Mouse (Mus musculus) inflammation-experienced regulatory T-cells, adult 6 months (primary cell): ENCODE measurements around the gene Ap5b1. TPM values are rescaled to one million over a fixed set of nuclear protein-coding genes. Genes with fewer than 3 reads are reported as not detected.

ENCODE experiments used
- ATAC-seq: one replicate; pipeline ENCODE4 v1.8.0; 2017
- polyA plus RNA-seq, 3 experiments: library from polyadenylated mRNA; unstranded; fragments of 100-300 nt; shearing (Covaris generic); gene quantifications; one replicate each; pipeline ENCODE4 v1.2.1; 2017

Ap5b1 gene
- polyA plus RNA-seq, result 1 to 10 TPM; 5.8 to 7.4 (median 6.5) TPM

GRCm38 (mm10) chr19:5567534-5568469, at the start of gene Ap5b1:
Gene Ap5b1 (plus strand): TSS chr19:5568025.
- peak; percentile 70 for ATAC-seq

GRCm38 (mm10) chr19:5518721-5519120, 49.1 kb upstream of the Ap5b1 start:
- no peak for ATAC-seq

GRCm38 (mm10) chr19:5525204-5525603, 42.6 kb upstream of the Ap5b1 start:
- ATAC-seq, result no peak

DNA sequence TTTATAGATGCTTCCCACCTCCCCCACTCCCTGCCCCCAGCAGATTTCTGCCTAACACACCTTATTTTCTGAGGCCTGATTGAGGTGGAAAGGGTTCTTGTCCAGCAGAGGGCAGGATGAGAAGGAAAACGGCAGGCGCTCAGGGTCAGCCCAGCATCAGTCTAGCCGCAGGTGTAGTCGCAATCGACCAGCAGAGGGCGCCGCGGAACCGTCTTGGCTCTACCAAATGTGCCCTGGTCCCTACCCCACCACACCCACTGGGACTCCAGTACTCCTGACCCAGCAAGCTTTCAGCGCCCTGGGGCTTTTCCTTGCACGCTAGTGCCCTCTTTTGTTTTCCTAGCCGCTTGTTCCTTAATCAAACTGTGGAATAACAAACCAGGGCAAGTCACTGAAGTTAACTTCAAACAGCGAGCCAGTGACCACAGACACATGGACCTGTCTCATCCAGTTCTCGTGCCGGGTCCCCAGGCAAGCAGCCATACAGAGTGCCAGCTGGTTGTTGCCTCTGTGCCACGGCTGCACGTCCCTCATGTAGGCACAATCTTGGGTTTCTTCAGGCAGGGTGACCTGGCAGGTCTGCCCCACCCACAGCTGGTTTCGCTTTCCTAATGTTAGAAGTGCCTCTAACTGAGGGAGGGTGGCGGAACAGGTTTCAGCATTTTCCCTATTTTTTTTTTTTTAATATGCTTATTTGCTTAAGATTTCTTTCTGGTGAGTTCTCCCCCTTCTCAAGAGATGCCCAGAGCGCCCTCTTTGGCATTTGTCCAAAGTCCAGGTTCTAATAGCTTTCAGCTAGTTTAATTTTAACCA, 38.3 kb upstream of the Ap5b1 start:
- peak; percentile 64 for ATAC-seq

- no peak for ATAC-seq
These were observed 37.7 kb upstream of the Ap5b1 start for GRCm38 (mm10) chr19:5530138-5530524.

- peak; percentile 97 for ATAC-seq
These were observed 35.3 kb upstream of the Ap5b1 start for GRCm38 (mm10) chr19:5532520-5532919.

DNA sequence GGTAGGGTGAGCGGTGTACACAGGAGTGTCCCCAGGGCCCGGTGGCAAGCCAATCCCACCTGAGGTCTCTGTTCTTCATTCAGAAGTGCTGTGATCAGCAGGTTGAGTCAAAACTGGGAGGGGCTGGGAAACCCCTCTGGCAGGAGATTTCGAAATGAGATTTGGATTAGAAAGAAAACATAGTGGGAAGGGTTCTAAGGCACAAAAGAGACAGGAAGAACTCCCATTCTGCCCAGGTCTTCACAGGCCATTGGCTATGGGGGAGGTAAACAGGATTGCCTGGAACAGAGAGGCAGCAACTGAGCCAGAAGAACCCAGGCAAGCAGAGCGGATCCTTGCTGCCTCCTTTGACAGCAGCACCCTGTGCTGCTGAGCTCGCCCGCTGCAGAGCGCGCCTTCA, 29.0 kb upstream of the Ap5b1 start:
- no peak for ATAC-seq

DNA sequence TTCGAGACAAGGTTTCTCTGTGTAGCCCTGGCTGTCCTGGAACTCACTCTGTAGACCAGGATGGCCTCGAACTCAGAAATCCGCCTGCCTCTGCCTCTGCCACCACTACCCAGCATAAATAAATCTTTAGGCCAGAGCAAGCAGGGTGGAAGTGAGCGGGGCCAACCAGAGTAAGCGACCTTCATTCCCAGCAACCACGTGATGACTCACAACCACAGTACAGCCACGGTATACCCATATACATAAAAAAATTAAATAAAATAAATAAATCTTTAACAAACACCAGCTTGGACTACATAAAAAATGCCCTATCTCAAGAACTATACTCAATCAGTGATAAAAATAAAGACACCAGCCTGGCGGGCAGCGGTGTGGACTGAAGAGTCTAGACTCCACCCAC, 24.5 kb upstream of the Ap5b1 start:
- no peak for ATAC-seq

GRCm38 (mm10) chr19:5544031-5544430, 23.8 kb upstream of the Ap5b1 start:
- no peak for ATAC-seq

GRCm38 (mm10) chr19:5547471-5548056, 20.3 kb upstream of the Ap5b1 start:
- no peak for ATAC-seq

DNA sequence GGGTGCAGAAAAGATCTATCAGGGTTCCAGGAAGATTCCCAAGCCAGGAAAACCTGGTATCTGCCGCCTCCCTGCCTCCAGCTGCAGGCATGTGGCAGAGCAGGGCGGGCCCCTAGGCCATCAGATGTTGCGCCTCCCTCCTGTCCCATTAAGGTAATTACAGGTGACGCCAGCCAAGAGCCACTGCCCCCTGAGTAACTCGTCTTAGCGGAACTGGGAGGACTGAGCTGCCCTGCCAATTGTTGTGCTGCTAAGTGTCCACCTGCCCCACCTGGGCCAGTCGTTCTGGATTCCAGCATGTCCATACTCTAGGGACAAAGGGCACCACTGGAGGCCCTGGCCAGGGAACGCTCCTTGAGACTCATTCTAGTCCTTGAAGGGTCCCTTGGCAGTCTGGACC, 14.0 kb upstream of the Ap5b1 start:
- no peak for ATAC-seq

DNA sequence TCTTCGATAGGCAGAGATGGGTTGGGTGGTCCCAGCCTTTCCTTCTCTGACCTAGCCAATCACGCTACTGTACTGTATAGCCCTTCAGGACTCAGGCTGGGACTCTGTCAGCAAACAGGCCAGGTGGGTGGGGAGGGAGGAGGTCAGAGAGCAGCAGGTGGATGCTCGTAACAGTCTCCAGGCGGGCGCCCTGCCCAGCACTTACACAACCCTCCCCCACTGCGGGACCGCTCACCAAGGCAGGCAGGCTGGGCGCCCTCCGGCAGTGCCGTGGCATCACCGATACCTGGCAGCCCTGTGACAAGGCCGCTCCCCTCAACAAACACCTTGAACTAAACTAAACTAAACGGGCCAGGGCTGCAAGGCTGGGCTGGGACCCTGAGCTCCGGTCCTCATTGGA, 13.6 kb upstream of the Ap5b1 start:
- ATAC-seq, result no peak

- ATAC-seq, result no peak
These were observed 9.7 kb upstream of the Ap5b1 start for GRCm38 (mm10) chr19:5558169-5558568.

DNA sequence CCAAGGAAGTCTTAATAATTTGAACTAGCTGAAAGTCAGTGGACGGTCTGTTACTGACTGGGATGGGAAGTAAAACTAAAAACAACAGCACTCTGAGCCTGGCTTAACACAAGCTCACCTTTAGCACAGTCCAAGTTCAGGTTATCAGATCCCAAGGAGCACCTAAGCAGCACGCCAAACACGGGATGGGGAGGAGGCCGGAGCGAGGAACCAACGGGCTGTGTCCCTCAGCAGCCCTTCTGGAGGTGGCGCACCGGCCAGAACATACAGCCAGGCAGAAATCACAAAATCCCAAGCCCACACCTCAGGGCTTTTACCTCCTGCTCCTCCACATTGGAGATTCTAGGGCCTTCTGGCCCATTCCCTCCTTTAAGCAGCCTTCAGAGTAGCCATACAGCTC, 9.1 kb upstream of the Ap5b1 start:
- no peak for ATAC-seq

DNA sequence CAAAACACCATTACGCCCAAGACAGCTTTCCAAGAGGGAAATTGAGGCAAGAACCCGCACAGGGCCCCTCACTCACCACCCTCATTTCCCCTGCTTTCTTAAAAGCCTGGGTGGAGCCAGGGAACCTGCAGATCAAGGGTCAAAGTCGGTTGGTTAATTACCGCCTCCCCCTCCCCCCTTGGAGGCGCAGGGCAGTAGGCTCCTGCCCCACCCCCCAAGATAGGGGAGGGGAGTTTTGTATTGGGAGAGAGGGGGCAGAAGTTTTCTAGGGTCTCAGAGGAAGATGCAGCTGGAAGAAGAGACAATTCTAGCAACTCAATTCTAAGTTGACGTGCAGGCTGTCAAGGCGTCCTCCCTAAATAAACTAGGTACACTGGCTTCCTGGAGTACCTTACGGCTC, 8.6 kb upstream of the Ap5b1 start:
- no peak for ATAC-seq

DNA sequence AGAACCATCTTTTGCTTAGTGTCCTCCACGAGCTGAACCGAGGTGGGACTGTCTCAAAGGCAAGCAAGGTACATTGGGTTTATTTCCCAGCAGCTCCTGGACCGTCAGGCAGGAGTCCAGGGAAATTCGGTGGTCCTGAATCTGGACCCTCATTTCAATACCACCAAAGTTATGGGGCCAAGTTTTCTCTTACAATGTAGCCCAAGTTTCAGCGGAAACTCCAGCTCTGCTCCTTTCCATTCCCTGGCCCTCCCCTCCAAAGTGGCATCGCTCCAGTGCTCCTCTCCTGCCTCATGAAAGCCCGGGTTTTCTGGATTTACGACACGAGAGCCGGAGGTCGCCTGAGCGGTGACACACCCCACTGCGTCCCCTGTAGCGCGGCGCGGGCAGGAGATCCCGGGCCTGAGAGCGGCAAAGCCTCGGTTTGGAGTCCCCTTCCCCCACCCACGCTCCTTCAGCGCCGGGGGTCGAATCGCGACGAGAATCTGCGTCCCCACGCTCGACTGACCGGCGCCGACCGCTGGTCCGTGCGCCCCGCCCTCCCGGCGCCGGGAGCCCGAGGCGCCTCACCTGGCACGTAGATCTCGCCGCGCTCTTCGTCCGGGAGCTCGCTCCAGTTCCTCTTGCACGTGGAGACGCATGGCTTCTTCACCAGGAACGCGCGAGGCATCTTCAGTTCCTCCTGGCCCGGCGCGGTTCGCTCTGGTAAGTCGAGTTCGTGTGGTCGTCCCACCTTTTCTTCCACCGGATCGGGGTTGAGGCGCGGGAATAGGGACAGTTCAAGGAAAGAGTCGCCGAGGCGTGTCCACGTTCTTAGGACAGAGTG, 8.0 kb upstream of the Ap5b1 start:
- ATAC-seq, result no peak

- peak; percentile 14 for ATAC-seq
These were observed 7.3 kb upstream of the Ap5b1 start, which contains the start of gene Ovol1 for GRCm38 (mm10) chr19:5560457-5561041. Gene Ovol1 (minus strand): TSS chr19:5560646.

GRCm38 (mm10) chr19:5561252-5561790, 6.5 kb upstream of the Ap5b1 start:
- ATAC-seq, result no peak

DNA sequence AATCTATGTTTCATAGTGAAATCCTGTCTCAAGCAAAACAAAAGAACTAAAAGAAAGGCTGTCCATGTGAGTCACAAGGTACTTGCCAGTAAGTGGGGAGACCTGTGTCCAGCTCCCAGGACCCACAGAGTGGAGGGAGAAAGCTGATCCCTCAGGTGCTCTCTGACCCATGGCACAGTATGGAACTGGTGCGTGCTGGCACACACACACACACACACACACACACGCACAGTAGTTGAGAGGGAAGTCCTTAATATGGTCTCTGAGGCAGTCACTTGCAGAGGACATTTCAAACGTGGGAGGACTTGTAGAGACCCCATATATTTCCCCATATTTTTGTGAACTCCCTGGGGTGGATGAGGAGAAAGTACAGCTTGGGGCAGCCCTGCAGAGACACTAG, 5.9 kb upstream of the Ap5b1 start:
- ATAC-seq, result no peak

- ATAC-seq, result no peak
These were observed 5.0 kb upstream of the Ap5b1 start for GRCm38 (mm10) chr19:5562776-5563175.

- ATAC-seq, result no peak
These were observed 1.5 kb upstream of the Ap5b1 start for GRCm38 (mm10) chr19:5566316-5566715.

DNA sequence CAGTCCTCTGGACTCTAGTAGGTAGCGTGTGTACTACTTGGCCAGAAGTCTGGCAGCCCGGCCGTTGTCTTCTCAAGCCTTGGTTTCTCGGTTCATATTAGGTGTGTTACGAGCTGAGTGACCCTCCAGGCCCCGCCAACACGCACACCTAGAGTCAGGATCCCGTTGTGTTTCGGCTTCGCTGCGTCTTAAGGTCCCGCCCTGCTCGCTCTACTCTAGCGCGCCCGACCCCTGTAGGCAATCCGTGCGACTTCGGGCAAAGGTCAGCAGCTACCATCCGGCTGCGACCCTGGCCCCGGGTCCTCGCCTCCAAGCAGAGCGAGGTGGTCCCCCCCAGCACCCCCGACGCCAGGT, 668 bp upstream of the Ap5b1 start:
- peak; percentile 29 for ATAC-seq
